Mouse (Mus musculus) myocyte (in vitro differentiated cells): ENCODE measurements around the gene Mt2. TPM values are rescaled to one million over a fixed set of nuclear protein-coding genes. Genes with fewer than 3 reads are reported as not detected.

Source experiments
- H3K27me3 ChIP-seq: one replicate; pipeline ENCODE4 v1.6.1; 2011; ENCODE audit not compliant: control insufficient read depth, insufficient read depth, insufficient read length
- H3K36me3 ChIP-seq: one replicate; pipeline ENCODE4 v1.6.1; 2011; ENCODE audit not compliant: control insufficient read depth, insufficient read depth
- H3K4me2 ChIP-seq: one replicate; pipeline ENCODE4 v1.6.1; 2011; ENCODE audit warnings: low read depth, control low read depth
- H3K4me3 ChIP-seq: one replicate; pipeline ENCODE4 v1.5.1; 2011; ENCODE audit warnings: mild to moderate bottlenecking, control low read depth, moderate library complexity
- H3K79me2 ChIP-seq: one replicate; pipeline ENCODE4 v1.6.1; 2011; ENCODE audit not compliant: control insufficient read depth, insufficient read depth
- H3ac ChIP-seq: one replicate; pipeline ENCODE4 v1.6.1; 2011; ENCODE audit not compliant: control insufficient read depth, insufficient read length
- CEBPB ChIP-seq: IDR thresholded peaks from 2 replicates; pipeline ENCODE4 v1.6.1; 2011; ENCODE audit warnings: mild to moderate bottlenecking, moderate library complexity; ENCODE audit not compliant: poor library complexity, insufficient read depth, severe bottlenecking
- E2F4 ChIP-seq: IDR thresholded peaks from one replicate; pipeline ENCODE4 v1.6.1; 2011; ENCODE audit warnings: mild to moderate bottlenecking, control low read depth, moderate library complexity; ENCODE audit not compliant: insufficient read depth
- MAX ChIP-seq: IDR thresholded peaks from one replicate; pipeline ENCODE4 v1.6.1; 2011; ENCODE audit warnings: low read depth, mild to moderate bottlenecking, control low read depth
- MYOD1 ChIP-seq, 3 experiments: IDR thresholded peaks; one replicate each; pipeline ENCODE4 v1.6.1; 2011; ENCODE audit warnings: control low read depth in 2 of 3, low read depth in 2 of 3, mild to moderate bottlenecking in 2 of 3, moderate library complexity in 1 of 3; ENCODE audit not compliant: insufficient read length in 2 of 3, control insufficient read depth in 1 of 3
- MYOG ChIP-seq, 3 experiments: IDR thresholded peaks; one replicate each; pipeline ENCODE4 v1.6.1; 2011; ENCODE audit warnings: control low read depth in 2 of 3, low read depth in 2 of 3, mild to moderate bottlenecking in 2 of 3; ENCODE audit not compliant: insufficient read length in 2 of 3, control insufficient read depth in 1 of 3, insufficient read depth in 1 of 3
- POLR2A ChIP-seq: IDR thresholded peaks from one replicate; pipeline ENCODE4 v1.6.1; 2011; ENCODE audit warnings: low read depth, mild to moderate bottlenecking, control low read depth, moderate library complexity; ENCODE audit not compliant: insufficient read length
- POLR2AphosphoS2 ChIP-seq: IDR thresholded peaks from one replicate; pipeline ENCODE4 v1.6.1; 2011; ENCODE audit warnings: low read depth, control low read depth; ENCODE audit not compliant: insufficient read length
- REST ChIP-seq: IDR thresholded peaks from one replicate; pipeline ENCODE4 v1.6.1; 2011; ENCODE audit warnings: mild to moderate bottlenecking, control low read depth, moderate library complexity; ENCODE audit not compliant: insufficient read depth, insufficient read length
- SRF ChIP-seq: IDR thresholded peaks from one replicate; pipeline ENCODE4 v1.6.1; 2011; ENCODE audit warnings: low read depth; ENCODE audit not compliant: control insufficient read depth, insufficient read length
- TCF12 ChIP-seq: IDR thresholded peaks from one replicate; pipeline ENCODE4 v1.6.1; 2011; ENCODE audit warnings: mild to moderate bottlenecking, control low read depth; ENCODE audit not compliant: poor library complexity, insufficient read depth, severe bottlenecking
- TCF3 ChIP-seq: IDR thresholded peaks from one replicate; pipeline ENCODE4 v1.6.1; 2011; ENCODE audit warnings: low read depth, control low read depth; ENCODE audit not compliant: insufficient read length
- USF1 ChIP-seq: IDR thresholded peaks from one replicate; pipeline ENCODE4 v1.6.1; 2011; ENCODE audit warnings: low read depth, mild to moderate bottlenecking, control low read depth, moderate library complexity
- polyA plus RNA-seq: library from polyadenylated mRNA; unstranded; fragments of >200 nt; fragmentation: generic; extraction: Trizol; gene quantifications from one replicate; pipeline ENCODE4 v1.2.1, GENCODE M21; 2012; ENCODE audit warnings: missing spikeins

Gene Mt2
- polyA plus RNA-seq, 1 experiment = 699 TPM

DNA sequence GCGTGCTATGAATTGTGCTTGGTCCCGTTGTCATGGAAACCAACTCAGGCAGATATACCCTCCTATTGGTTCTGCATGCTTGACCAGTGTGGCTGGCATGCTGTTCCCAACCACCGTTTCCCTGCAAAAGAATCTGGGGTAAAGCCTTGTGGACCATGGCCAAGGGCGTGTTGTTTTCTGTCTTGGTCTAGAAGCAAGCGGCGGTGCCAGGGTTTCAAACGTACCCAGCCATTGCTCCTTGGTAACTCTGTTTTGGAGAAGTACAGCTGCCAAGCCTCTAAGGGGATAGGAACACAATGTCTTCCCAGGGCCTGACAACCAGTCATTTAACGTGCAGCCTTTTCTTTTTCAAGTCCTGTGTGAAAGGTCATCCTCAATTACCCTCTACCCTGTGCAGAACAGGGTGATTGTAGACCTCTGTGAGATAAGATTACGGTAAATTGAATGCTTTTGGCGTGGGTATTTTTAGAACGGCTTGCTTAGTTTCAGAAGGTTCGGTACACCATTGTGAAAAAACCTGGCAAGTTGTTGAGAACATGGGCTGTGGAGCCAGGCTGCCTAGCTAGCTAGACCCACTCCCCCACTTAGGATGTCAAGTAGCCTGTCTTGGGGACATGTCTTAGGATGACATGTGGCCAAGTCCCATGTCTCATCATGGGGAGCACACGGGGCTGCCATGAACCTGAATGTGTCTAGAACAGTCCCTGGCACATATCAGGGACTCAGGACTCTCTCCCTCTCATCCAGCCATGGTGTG lies 17.0 kb downstream of the Mt2 start:
- TF ChIP-seq CEBPB (no peak), SRF (no peak), REST (no peak), TCF3 (no peak), MYOD1 (IDR thresholded peaks at IDR 0.05; ENCODE audit: control insufficient read depth in 1 of 3, insufficient read length in 2 of 3, low read depth in 2 of 3) (no peak), E2F4 (no peak), MYOG (IDR thresholded peaks at IDR 0.05; ENCODE audit: control insufficient read depth in 1 of 3, insufficient read depth in 1 of 3, insufficient read length in 2 of 3, low read depth in 2 of 3) (no peak), POLR2AphosphoS2 (no peak), TCF12 (no peak), MAX (no peak), USF1 (no peak), POLR2A (no peak)
- Histone ChIP-seq H3K36me3 (no peaks in the 10 kb centered on the region), H3K79me2 (no peaks in the 10 kb centered on the region), H3K4me3 (no peak overlapping the region), H3ac (no peak overlapping the region), H3K4me2 (no peak overlapping the region), H3K27me3 (no peaks in the 10 kb centered on the region)

GRCm38 (mm10) chr8:94191101-94191691 lies 18.7 kb downstream of the Mt2 start:
- Histone ChIP-seq H3K79me2 (no peaks in the 10 kb centered on the region), H3K4me3 (no peak overlapping the region), H3K4me2 (no peak overlapping the region), H3K27me3 (no peaks in the 10 kb centered on the region), H3ac (no peak overlapping the region), H3K36me3 (no peaks in the 10 kb centered on the region)
- no peak for TF ChIP-seq E2F4
- TF ChIP-seq POLR2AphosphoS2 = no peak
- TF ChIP-seq SRF = no peak
- no peak for TF ChIP-seq USF1
- no peak for TF ChIP-seq TCF3
- TF ChIP-seq POLR2A = no peak
- TF ChIP-seq REST = no peak
- TF ChIP-seq CEBPB = no peak
- TF ChIP-seq MAX = no peak
- no peak for TF ChIP-seq TCF12
- TF ChIP-seq MYOD1 (IDR thresholded peaks at IDR 0.05; ENCODE audit: control insufficient read depth in 1 of 3, insufficient read length in 2 of 3, low read depth in 2 of 3) = no peak
- no peak for TF ChIP-seq MYOG (IDR thresholded peaks at IDR 0.05; ENCODE audit: control insufficient read depth in 1 of 3, insufficient read depth in 1 of 3, insufficient read length in 2 of 3, low read depth in 2 of 3)

GRCm38 (mm10) chr8:94192926-94193325 lies 20.5 kb downstream of the Mt2 start:
- no peak overlapping the region for H3K4me2 ChIP-seq
- no peak overlapping the region for H3ac ChIP-seq
- H3K4me3 ChIP-seq = no peak overlapping the region
- H3K36me3 ChIP-seq = no peaks in the 10 kb centered on the region
- no peak for TF ChIP-seq E2F4
- TF ChIP-seq CEBPB = no peak
- TF ChIP-seq POLR2AphosphoS2 = no peak
- no peak for TF ChIP-seq MAX
- no peak for TF ChIP-seq TCF3
- TF ChIP-seq POLR2A = no peak
- TF ChIP-seq REST = no peak
- TF ChIP-seq TCF12 = no peak
- no peak for TF ChIP-seq USF1
- no peak for TF ChIP-seq SRF
- TF ChIP-seq MYOD1 (IDR thresholded peaks at IDR 0.05; ENCODE audit: control insufficient read depth in 1 of 3, insufficient read length in 2 of 3, low read depth in 2 of 3) = no peak
- no peak for TF ChIP-seq MYOG (IDR thresholded peaks at IDR 0.05; ENCODE audit: control insufficient read depth in 1 of 3, insufficient read depth in 1 of 3, insufficient read length in 2 of 3, low read depth in 2 of 3)
- no peaks in the 10 kb centered on the region for H3K27me3 ChIP-seq
- no peaks in the 10 kb centered on the region for H3K79me2 ChIP-seq

GRCm38 (mm10) chr8:94194591-94195223 lies 22.2 kb downstream of the Mt2 start:
- H3K4me3 ChIP-seq = no peak overlapping the region
- H3K27me3 ChIP-seq = no peaks in the 10 kb centered on the region
- no peaks in the 10 kb centered on the region for H3K79me2 ChIP-seq
- peak; percentile 73 for TF ChIP-seq CEBPB
- TF ChIP-seq TCF3 = no peak
- no peak for TF ChIP-seq POLR2AphosphoS2
- peak overlapping the region; percentile 24 for H3K4me2 ChIP-seq
- no peaks in the 10 kb centered on the region for H3K36me3 ChIP-seq
- H3ac ChIP-seq = no peak overlapping the region
